Mouse (Mus musculus) cerebellum, postnatal 14 days (tissue): Measurements from ENCODE around the gene Otulin.
A peak's percentile ranks its signal among the peaks of the same experiment; 100 is the strongest.

Experiments used
- DNase-seq, 2 experiments: peaks; one replicate each; pipeline ENCODE4 v3.0.0; 2021; ENCODE audit warnings: mixed read lengths in 2 of 2

Gene Otulin

GRCm38 (mm10) chr15:27498078-27498477, 132.4 kb downstream of the Otulin start:
- DNase-seq = no peak

- DNase-seq = no peak
These were observed 133.0 kb downstream of the Otulin start for GRCm38 (mm10) chr15:27497300-27497997.

- peak in 1 of 2 experiments; percentile 48 for DNase-seq
These were observed 133.7 kb downstream of the Otulin start for GRCm38 (mm10) chr15:27496596-27497299.

- DNase-seq = peak; percentile 43 to 51
These were observed 134.5 kb downstream of the Otulin start for GRCm38 (mm10) chr15:27495981-27496401.

GRCm38 (mm10) chr15:27493516-27493915, 137.0 kb downstream of the Otulin start:
- DNase-seq = no peak

GRCm38 (mm10) chr15:27492734-27493133, 137.8 kb downstream of the Otulin start:
- no peak for DNase-seq
